ENCODE assay signal across 8 mouse cellular contexts in genomic region chr6:113307481-113308121, GRCm38 (mm10). TPM values are rescaled to one million over a fixed set of nuclear protein-coding genes. Genes with fewer than 3 reads are reported as not detected.
A peak's percentile ranks its signal among the peaks of the same experiment; 100 is the strongest.
DNase-seq lines count a peak whose midpoint lies in the region; ATAC-seq and TF ChIP-seq lines count a peak whose summit lies in the region.

No protein-coding gene starts in this region.

- TF ChIP-seq POLR2A in olfactory bulb, adult 2 months (IDR thresholded peaks at IDR 0.05; ENCODE audit: insufficient read depth, low read depth, low read length), result no peak; the same call in 1 of the 2 replicates

- peak; percentile 59 for DNase-seq in adrenal gland, adult 2 months
- DNase-seq in kidney, postnatal 14 days, result peak; percentile 59
- DNase-seq in lung, postnatal 0 days (ENCODE audit: low spot score), result peak; percentile 71
- DNase-seq in urinary bladder, postnatal 36 days (ENCODE audit: low spot score in 2 of 2), result peak; percentile 30 to 57

- no peaks in the 10 kb centered on the region for H3K9me3 ChIP-seq in E14TG2a.4 (ENCODE audit: low read length)
- H3K9me3 ChIP-seq in embryonic facial prominence, embryonic 15.5 days (replicated peaks), result no peaks in the 10 kb centered on the region
- H3K9me3 ChIP-seq in heart, embryonic 15.5 days (replicated peaks), result no peaks in the 10 kb centered on the region
- no peaks in the 10 kb centered on the region for H3K9me3 ChIP-seq in lung, postnatal 0 days (ENCODE audit: low read length)

- peak overlapping the region; percentile 99 for H3K27ac ChIP-seq in embryonic facial prominence, embryonic 15.5 days (replicated peaks)
- H3K27ac ChIP-seq in heart, embryonic 15.5 days, result peak overlapping the region; percentile 99
- peak overlapping the region; percentile 100 for H3K27ac ChIP-seq in lung, postnatal 0 days (ENCODE audit: low read length)
- H3K27ac ChIP-seq in olfactory bulb, adult 2 months (ENCODE audit: insufficient read depth, low read depth, low read length), result no peak overlapping the region

- no peak for TF ChIP-seq EP300 in lung, postnatal 0 days (IDR thresholded peaks at IDR 0.05)

- H3K9ac ChIP-seq in embryonic facial prominence, embryonic 15.5 days, result peak overlapping the region; percentile 98
- peak overlapping the region; percentile 98 for H3K9ac ChIP-seq in heart, embryonic 15.5 days
- H3K9ac ChIP-seq in lung, postnatal 0 days (replicated peaks; ENCODE audit: low read depth), result peak overlapping the region; percentile 95

- H3K4me3 ChIP-seq in E14TG2a.4 (replicated peaks; ENCODE audit: low read length), result peak overlapping the region; percentile 100
- peak overlapping the region; percentile 100 for H3K4me3 ChIP-seq in embryonic facial prominence, embryonic 15.5 days (replicated peaks)
- H3K4me3 ChIP-seq in heart, embryonic 15.5 days, result peak overlapping the region; percentile 100
- H3K4me3 ChIP-seq in lung, postnatal 0 days (ENCODE audit: low read depth, low read length), result peak overlapping the region; percentile 95
- peak overlapping the region; percentile 64 for H3K4me3 ChIP-seq in olfactory bulb, adult 2 months (ENCODE audit: insufficient read depth, low read depth, low read length)

- H3K36me3 ChIP-seq in E14TG2a.4 (ENCODE audit: insufficient read depth, low read length), result peaks cover 32% of the 10 kb centered on the region
- H3K36me3 ChIP-seq in embryonic facial prominence, embryonic 15.5 days, result peaks cover 24% of the 10 kb centered on the region
- H3K36me3 ChIP-seq in heart, embryonic 15.5 days, result peaks cover 21% of the 10 kb centered on the region
- H3K36me3 ChIP-seq in lung, postnatal 0 days (ENCODE audit: insufficient read depth, low read length), result peaks cover 12% of the 10 kb centered on the region; the same call in 1 of the 2 replicates

- ATAC-seq in embryonic facial prominence, embryonic 15.5 days (ENCODE audit: insufficient number of reproducible peaks, low FRiP score, low TSS enrichment, low read depth), result no peak
- no peak for ATAC-seq in heart, embryonic 15.5 days (replicated peaks; ENCODE audit: insufficient number of reproducible peaks, insufficient read depth, low FRiP score, low read depth)
- ATAC-seq in lung, postnatal 0 days, result no peak

- peak overlapping the region; percentile 96 for H3K4me2 ChIP-seq in embryonic facial prominence, embryonic 15.5 days (replicated peaks)
- H3K4me2 ChIP-seq in heart, embryonic 15.5 days, result peak overlapping the region; percentile 97
- H3K4me2 ChIP-seq in lung, postnatal 0 days (replicated peaks; ENCODE audit: low read depth, low read length), result peak overlapping the region; percentile 84

- H3K27me3 ChIP-seq in E14TG2a.4 (ENCODE audit: insufficient read depth, low read length), result no peaks in the 10 kb centered on the region
- no peaks in the 10 kb centered on the region for H3K27me3 ChIP-seq in embryonic facial prominence, embryonic 15.5 days
- H3K27me3 ChIP-seq in heart, embryonic 15.5 days, result peaks cover 3% of the 10 kb centered on the region; the same call in 1 of the 2 replicates
- H3K27me3 ChIP-seq in lung, postnatal 0 days (replicated peaks; ENCODE audit: insufficient read depth, low read length), result no peaks in the 10 kb centered on the region

- no peak for TF ChIP-seq CTCF in E14TG2a.4 (conservative IDR thresholded peaks at IDR 0.05; ENCODE audit: low read length)
- no peak for TF ChIP-seq CTCF in lung, postnatal 0 days (IDR thresholded peaks at IDR 0.05)
- TF ChIP-seq CTCF in olfactory bulb, adult 2 months (IDR thresholded peaks at IDR 0.05; ENCODE audit: insufficient read depth, low read depth, low read length), result no peak

- H3K4me1 ChIP-seq in E14TG2a.4 (replicated peaks; ENCODE audit: low read depth, low read length), result peaks cover 41% of the 10 kb centered on the region
- H3K4me1 ChIP-seq in embryonic facial prominence, embryonic 15.5 days, result peaks cover 22% of the 10 kb centered on the region
- peaks cover 36% of the 10 kb centered on the region for H3K4me1 ChIP-seq in heart, embryonic 15.5 days (replicated peaks)
- H3K4me1 ChIP-seq in lung, postnatal 0 days (ENCODE audit: insufficient read depth, low read depth, low read length), result no peaks in the 10 kb centered on the region; the same call in 1 of the 2 replicates
- H3K4me1 ChIP-seq in olfactory bulb, adult 2 months (ENCODE audit: control insufficient read depth, insufficient read depth, low read length), result peaks cover 10% of the 10 kb centered on the region

- under 1% methylated on average over 32 of the region's 34 CpGs for WGBS in embryonic facial prominence, embryonic 15.5 days
- WGBS in heart, embryonic 15.5 days, result under 1% methylated on average over 34 of the region's 34 CpGs
- WGBS in lung, postnatal 0 days, result under 1% methylated on average over 34 of the region's 34 CpGs
- under 1% methylated on average over 34 of the region's 34 CpGs for WGBS in olfactory bulb, adult 2 months

RNA-seq across cellular contexts. Expression of gene Brpf1, which starts 0.7 kb away (rescaled TPM):
- 10 to 100 TPM; 23.8 to 24.2 TPM for total RNA-seq in adrenal gland, adult 2 months (2021)
- 14.3 and 15.1 TPM in 2 replicates for polyA plus RNA-seq in adrenal gland, adult 2 months (2012; rRNA removed)
- polyA plus RNA-seq in embryonic facial prominence, embryonic 15.5 days (2015; fragmentation: Nextera tagmentation; extraction: Ambion mirVana), result 18.0 and 22.9 TPM in 2 replicates
- polyA plus RNA-seq in heart, embryonic 15.5 days (2015; fragmentation: Nextera tagmentation; extraction: Ambion mirVana), result 9.0 and 12.0 TPM in 2 replicates
- 8.2 and 9.2 TPM in 2 replicates for polyA plus RNA-seq in lung, postnatal 0 days (2015; fragmentation: Nextera tagmentation; extraction: Ambion mirVana)
- polyA plus RNA-seq in olfactory bulb, adult 2 months (2012; ENCODE audit: insufficient read depth, insufficient read length, low replicate concordance, missing spikeins), result not detected in 2 replicates

RNA-seq across cellular contexts. Expression of gene Ogg1, which starts 19.2 kb away (rescaled TPM):
- total RNA-seq in adrenal gland, adult 2 months (2021), result 10 to 100 TPM; 10.5 to 16.4 TPM
- 22.0 and 22.3 TPM in 2 replicates for polyA plus RNA-seq in adrenal gland, adult 2 months (2012; rRNA removed)
- 12.5 and 13.6 TPM in 2 replicates for polyA plus RNA-seq in embryonic facial prominence, embryonic 15.5 days (2015; fragmentation: Nextera tagmentation; extraction: Ambion mirVana)
- 6.1 and 9.6 TPM in 2 replicates for polyA plus RNA-seq in heart, embryonic 15.5 days (2015; fragmentation: Nextera tagmentation; extraction: Ambion mirVana)
- 11.7 and 12.4 TPM in 2 replicates for polyA plus RNA-seq in lung, postnatal 0 days (2015; fragmentation: Nextera tagmentation; extraction: Ambion mirVana)
- polyA plus RNA-seq in olfactory bulb, adult 2 months (2012; ENCODE audit: insufficient read depth, insufficient read length, low replicate concordance, missing spikeins), result not detected in 2 replicates

RNA-seq across cellular contexts. Expression of gene Cpne9, which starts 25.5 kb away (rescaled TPM):
- 1 to 10 TPM; 2.8 to 3.4 TPM for total RNA-seq in adrenal gland, adult 2 months (2021)
- 2.2 and 7.4 TPM in 2 replicates for polyA plus RNA-seq in adrenal gland, adult 2 months (2012; rRNA removed)
- polyA plus RNA-seq in embryonic facial prominence, embryonic 15.5 days (2015; fragmentation: Nextera tagmentation; extraction: Ambion mirVana), result 0.21 and 1.1 TPM in 2 replicates
- 0.25 TPM in 1 of 2 replicates, not detected in the other for polyA plus RNA-seq in heart, embryonic 15.5 days (2015; fragmentation: Nextera tagmentation; extraction: Ambion mirVana)
- not detected in 2 replicates for polyA plus RNA-seq in lung, postnatal 0 days (2015; fragmentation: Nextera tagmentation; extraction: Ambion mirVana)
- not detected in 2 replicates for polyA plus RNA-seq in olfactory bulb, adult 2 months (2012; ENCODE audit: insufficient read depth, insufficient read length, low replicate concordance, missing spikeins)

RNA-seq across cellular contexts. Expression of gene Camk1, which starts 36.2 kb away (rescaled TPM):
- total RNA-seq in adrenal gland, adult 2 months (2021), result 10 to 100 TPM; 49.0 to 58.3 TPM
- 56.7 and 69.9 TPM in 2 replicates for polyA plus RNA-seq in adrenal gland, adult 2 months (2012; rRNA removed)
- polyA plus RNA-seq in embryonic facial prominence, embryonic 15.5 days (2015; fragmentation: Nextera tagmentation; extraction: Ambion mirVana), result 100 and 101 TPM in 2 replicates
- polyA plus RNA-seq in heart, embryonic 15.5 days (2015; fragmentation: Nextera tagmentation; extraction: Ambion mirVana), result 110 and 122 TPM in 2 replicates
- polyA plus RNA-seq in lung, postnatal 0 days (2015; fragmentation: Nextera tagmentation; extraction: Ambion mirVana), result 110 and 129 TPM in 2 replicates
- not detected in 2 replicates for polyA plus RNA-seq in olfactory bulb, adult 2 months (2012; ENCODE audit: insufficient read depth, insufficient read length, low replicate concordance, missing spikeins)
